ENCODE assay signal across 23 mouse cellular contexts in the genomic region with DNA sequence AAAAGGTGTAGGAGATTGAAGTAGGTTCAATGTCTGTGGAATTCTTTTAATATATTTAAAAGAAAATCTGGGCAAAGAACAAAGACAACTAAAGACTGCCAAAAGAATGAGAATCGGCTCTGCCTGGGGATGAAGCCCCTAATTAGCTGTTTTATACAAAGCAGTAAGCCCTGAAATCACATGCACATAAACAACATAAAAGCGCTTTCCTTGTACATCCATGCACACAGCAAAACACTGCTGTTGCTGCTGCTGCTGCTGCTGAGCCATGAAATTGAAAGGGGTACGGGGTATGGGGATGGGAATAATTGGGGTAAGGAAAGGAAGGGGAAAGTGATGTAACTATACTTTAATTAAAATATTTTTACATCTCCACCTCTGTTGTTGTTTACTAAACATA.
"Had no signal": no experiment of that assay in that cellular context is flagged by ENCODE, and none has a peak within 500 bp of the region (broad histone marks: within the 10 kb centered on the region; RNA-seq: fewer than 3 reads in every experiment).

No protein-coding gene starts in this region.

- H3K27ac ChIP-seq: heart, embryonic 10.5 days; hindbrain, embryonic 13.5 days; hindbrain, embryonic 15.5 days; hindbrain, postnatal 0 days; layer of hippocampus, adult 2 months; left cerebral cortex, adult 2 months; limb, embryonic 13.5 days; limb, embryonic 15.5 days; liver, embryonic 12.5 days; liver, embryonic 14.5 days had no signal

- H3K9ac ChIP-seq: heart, embryonic 12.5 days; hindbrain, embryonic 13.5 days; hindbrain, embryonic 15.5 days; limb, embryonic 13.5 days; limb, embryonic 15.5 days; liver, embryonic 12.5 days; liver, embryonic 14.5 days had no signal

- ATAC-seq: hindbrain, postnatal 0 days; intestine, embryonic 16.5 days; liver, embryonic 12.5 days had no signal

- H3K4me2 ChIP-seq: heart, embryonic 12.5 days; hindbrain, embryonic 13.5 days; hindbrain, embryonic 15.5 days; limb, embryonic 13.5 days; limb, embryonic 15.5 days; liver, embryonic 12.5 days had no signal

- DNase-seq: gastrocnemius, postnatal 14 days; gastrocnemius, postnatal 36 days; heart, adult 18-20 months; heart, postnatal 10 days; heart, postnatal 4 days; kidney, adult 18-20 months; kidney, adult 8-10 months; kidney, postnatal 10 days; kidney, postnatal 25 days; kidney, postnatal 4 days; left cerebral cortex, postnatal 4 days had no signal

- H3K36me3 ChIP-seq: heart, embryonic 10.5 days; heart, embryonic 12.5 days; hindbrain, embryonic 13.5 days; hindbrain, embryonic 15.5 days; limb, embryonic 13.5 days; limb, embryonic 15.5 days; liver, embryonic 12.5 days had no signal

- H3K4me1 ChIP-seq: heart, embryonic 10.5 days; heart, embryonic 12.5 days; hindbrain, embryonic 13.5 days; hindbrain, embryonic 15.5 days; limb, embryonic 13.5 days; limb, embryonic 15.5 days; liver, embryonic 12.5 days had no signal

- H3K27me3 ChIP-seq: heart, embryonic 12.5 days; hindbrain, embryonic 13.5 days; hindbrain, embryonic 15.5 days; limb, embryonic 13.5 days; limb, embryonic 15.5 days; liver, embryonic 12.5 days had no signal

- H3K9me3 ChIP-seq: heart, embryonic 10.5 days; heart, embryonic 12.5 days; hindbrain, embryonic 13.5 days; hindbrain, embryonic 15.5 days; limb, embryonic 15.5 days had no signal

- H3K4me3 ChIP-seq: heart, embryonic 10.5 days; heart, embryonic 12.5 days; hindbrain, embryonic 13.5 days; hindbrain, embryonic 15.5 days; layer of hippocampus, adult 2 months; left cerebral cortex, adult 2 months; limb, embryonic 13.5 days; limb, embryonic 15.5 days; liver, embryonic 12.5 days had no signal
